Mouse (Mus musculus) stomach, embryonic 16.5 days (tissue): Measurements from ENCODE around the gene Gpr19. TPM values are rescaled to one million over a fixed set of nuclear protein-coding genes. Genes with fewer than 3 reads are reported as not detected.

Experiments used
- ATAC-seq: fragments of 200-750 bp; cut with Nextera tagmentation; 2 replicates; pipeline ENCODE4 v1.8.0; 2017; ENCODE audit warnings: moderate number of reproducible peaks, moderate TSS enrichment; ENCODE audit not compliant: insufficient read depth, low FRiP score
- H3K27ac ChIP-seq: fragments of 300-500 bp; sonication (generic); 2 replicates; pipeline ENCODE4 v1.5.1; 2014; ENCODE audit warnings: low read length
- H3K27me3 ChIP-seq: fragments of 300-500 bp; sonication (generic); 2 replicates; pipeline ENCODE4 v1.6.1; 2014; ENCODE audit warnings: low read length, control low read depth, mixed read lengths; ENCODE audit not compliant: control insufficient read depth, insufficient read depth
- H3K36me3 ChIP-seq: fragments of 300-500 bp; sonication (generic); 2 replicates; pipeline ENCODE4 v1.6.1; 2014; ENCODE audit warnings: low read length; ENCODE audit not compliant: control insufficient read depth, insufficient read depth
- H3K4me1 ChIP-seq: fragments of 300-500 bp; sonication (generic); 2 replicates; pipeline ENCODE4 v1.6.1; 2014; ENCODE audit warnings: low read length, control low read depth, mixed read lengths; ENCODE audit not compliant: control insufficient read depth, insufficient read depth
- H3K4me2 ChIP-seq: fragments of 300-500 bp; sonication (generic); 2 replicates; pipeline ENCODE4 v1.6.1; 2014; ENCODE audit warnings: low read depth, low read length, mixed read lengths
- H3K4me3 ChIP-seq: fragments of 300-500 bp; sonication (generic); replicated peaks from 2 replicates; pipeline ENCODE4 v1.5.1; 2014; ENCODE audit warnings: mild to moderate bottlenecking, low read length
- H3K9ac ChIP-seq: fragments of 300-500 bp; sonication (generic); 2 replicates; pipeline ENCODE4 v1.6.1; 2014; ENCODE audit warnings: low read length
- H3K9me3 ChIP-seq: fragments of 300-500 bp; sonication (generic); replicated peaks from 2 replicates; pipeline ENCODE4 v1.6.1; 2016; ENCODE audit warnings: low read length, control low read depth; ENCODE audit not compliant: control insufficient read depth
- WGBS: fragments of 180-500 bp; shearing (Covaris S2); extraction: QIAGEN DNeasy Blood & Tissue Kit; methylation state at CpG from one replicate; pipeline ENCODE4 v1.1.7; 2014; 5-methylcytosine and 5-hydroxymethylcytosine counted together
- polyA plus RNA-seq: library from polyadenylated mRNA; unstranded; fragments of >200 nt; fragmentation: Nextera tagmentation; extraction: Ambion mirVana; gene quantifications from 2 replicates; pipeline ENCODE4 v1.2.1, GENCODE M21; 2015

The Gpr19 gene
- polyA plus RNA-seq, 1 experiment from 2014 or later: 9.7 TPM

GRCm38 (mm10) chr6:134897443-134898094 lies 809 bp downstream of the Gpr19 start:
- ATAC-seq: peak; percentile 94
- Histone ChIP-seq H3K4me2 (peak overlapping the region; percentile 76), H3K36me3 (no peaks in the 10 kb centered on the region), H3K9ac (peak overlapping the region; percentile 91), H3K4me1 (peaks cover 8% of the 10 kb centered on the region; the same call in 1 of the 2 replicates), H3K27me3 (no peaks in the 10 kb centered on the region), H3K4me3 (peak overlapping the region; percentile 80), H3K27ac (peak overlapping the region; percentile 100), H3K9me3 (no peaks in the 10 kb centered on the region)
- WGBS: under 1% methylated on average over 38 of the region's 38 CpGs

- peak overlapping the region; percentile 91 for H3K9ac ChIP-seq
- H3K36me3 ChIP-seq: no peaks in the 10 kb centered on the region
- no peaks in the 10 kb centered on the region for H3K27me3 ChIP-seq
- no peaks in the 10 kb centered on the region for H3K9me3 ChIP-seq
- 36% methylated on average over 15 of the region's 15 CpGs for WGBS
- H3K27ac ChIP-seq: peak overlapping the region; percentile 100
- ATAC-seq: no peak
- H3K4me2 ChIP-seq: peak overlapping the region; percentile 76
- H3K4me3 ChIP-seq: peak overlapping the region; percentile 80
- peaks cover 8% of the 10 kb centered on the region; the same call in 1 of the 2 replicates for H3K4me1 ChIP-seq
These were observed 1.6 kb downstream of the Gpr19 start for GRCm38 (mm10) chr6:134896570-134897436.

GRCm38 (mm10) chr6:134890436-134890835 lies 7.9 kb downstream of the Gpr19 start:
- no peaks in the 10 kb centered on the region for H3K4me1 ChIP-seq
- H3K36me3 ChIP-seq: no peaks in the 10 kb centered on the region
- no peak overlapping the region for H3K27ac ChIP-seq
- no peak overlapping the region for H3K9ac ChIP-seq
- no peak overlapping the region for H3K4me2 ChIP-seq
- H3K9me3 ChIP-seq: no peaks in the 10 kb centered on the region
- no peak for ATAC-seq
- H3K4me3 ChIP-seq: no peak overlapping the region
- no peaks in the 10 kb centered on the region; the same call in 1 of the 2 replicates for H3K27me3 ChIP-seq
- WGBS: 82% methylated on average over 7 of the region's 7 CpGs

GRCm38 (mm10) chr6:134889763-134890162 lies 8.6 kb downstream of the Gpr19 start:
- H3K36me3 ChIP-seq: no peaks in the 10 kb centered on the region
- H3K4me2 ChIP-seq: no peak overlapping the region
- no peak overlapping the region for H3K27ac ChIP-seq
- no peak for ATAC-seq
- H3K4me3 ChIP-seq: no peak overlapping the region
- H3K9ac ChIP-seq: no peak overlapping the region
- 75% methylated on average over 1 of the region's 1 CpGs for WGBS
- no peaks in the 10 kb centered on the region for H3K4me1 ChIP-seq
- H3K9me3 ChIP-seq: no peaks in the 10 kb centered on the region
- no peaks in the 10 kb centered on the region; the same call in 1 of the 2 replicates for H3K27me3 ChIP-seq

- Histone ChIP-seq H3K9me3 (no peaks in the 10 kb centered on the region), H3K27me3 (no peaks in the 10 kb centered on the region; the same call in 1 of the 2 replicates), H3K4me2 (no peak overlapping the region), H3K4me1 (no peaks in the 10 kb centered on the region), H3K36me3 (no peaks in the 10 kb centered on the region), H3K9ac (no peak overlapping the region), H3K4me3 (no peak overlapping the region), H3K27ac (no peak overlapping the region)
- ATAC-seq: 0 out of 2 replicates have a peak, but pooled peaks have one; percentile 44
- 5% methylated on average over 4 of the region's 4 CpGs for WGBS
These were observed 9.8 kb downstream of the Gpr19 start for GRCm38 (mm10) chr6:134888563-134889017.

GRCm38 (mm10) chr6:134887711-134888449 lies 10.5 kb downstream of the Gpr19 start:
- H3K9me3 ChIP-seq: no peaks in the 10 kb centered on the region
- no peaks in the 10 kb centered on the region; the same call in 1 of the 2 replicates for H3K27me3 ChIP-seq
- peak overlapping the region; percentile 37 for H3K4me2 ChIP-seq
- no peak overlapping the region for H3K27ac ChIP-seq
- no peaks in the 10 kb centered on the region for H3K4me1 ChIP-seq
- 5% methylated on average over 10 of the region's 10 CpGs for WGBS
- ATAC-seq: peak; percentile 25; the same call in 1 of the 2 replicates
- H3K4me3 ChIP-seq: peak overlapping the region; percentile 18
- H3K36me3 ChIP-seq: no peaks in the 10 kb centered on the region
- no peak overlapping the region for H3K9ac ChIP-seq

GRCm38 (mm10) chr6:134887008-134887407 lies 11.4 kb downstream of the Gpr19 start:
- ATAC-seq: no peak

GRCm38 (mm10) chr6:134886475-134886874 lies 11.9 kb downstream of the Gpr19 start:
- Histone ChIP-seq H3K9me3 (no peaks in the 10 kb centered on the region), H3K36me3 (no peaks in the 10 kb centered on the region), H3K9ac (no peak overlapping the region), H3K4me2 (no peak overlapping the region), H3K27me3 (no peaks in the 10 kb centered on the region; the same call in 1 of the 2 replicates), H3K27ac (no peak overlapping the region), H3K4me1 (no peaks in the 10 kb centered on the region), H3K4me3 (no peak overlapping the region)
- ATAC-seq: no peak
- WGBS: 81% methylated on average over 8 of the region's 8 CpGs

More at GRCm38 (mm10) chr6:134887008-134887407, 11.4 kb downstream of the Gpr19 start:
- Histone ChIP-seq H3K4me3 (0 out of 2 replicates have a peak overlapping the region, but pooled peaks have one; percentile 18), H3K9ac (no peak overlapping the region), H3K27me3 (no peaks in the 10 kb centered on the region; the same call in 1 of the 2 replicates), H3K27ac (no peak overlapping the region), H3K4me1 (no peaks in the 10 kb centered on the region), H3K36me3 (no peaks in the 10 kb centered on the region), H3K9me3 (no peaks in the 10 kb centered on the region), H3K4me2 (no peak overlapping the region)
- WGBS: 50% methylated on average over 5 of the region's 5 CpGs
